Mouse (Mus musculus) MEL (cell line): ENCODE data around the gene Llgl2. TPM values are rescaled to one million over a fixed set of nuclear protein-coding genes. Genes with fewer than 3 reads are reported as not detected.

Experiments used
- DNase-seq: peaks from one replicate; pipeline ENCODE4 v3.0.0; 2011; ENCODE audit warnings: low read depth, low spot score
- H3K27ac ChIP-seq: 2 replicates; pipeline ENCODE4 v1.5.1; 2012; ENCODE audit warnings: low read depth, mild to moderate bottlenecking, control low read depth, low read length, moderate library complexity; ENCODE audit not compliant: control insufficient read depth
- H3K27me3 ChIP-seq, 2 experiments: fragments of 150-350 bp in 1 of 2; sonication (generic) in 1 of 2; 2 replicates each; pipeline ENCODE4 v1.6.1; 2012; ENCODE audit warnings: low read length in 2 of 2, mild to moderate bottlenecking in 2 of 2, improper control_type of control experiment in 1 of 2, moderate library complexity in 1 of 2; ENCODE audit not compliant: insufficient read depth in 2 of 2, control insufficient read depth in 1 of 2
- H3K36me3 ChIP-seq, 2 experiments: 2 replicates each; pipeline ENCODE4 v1.6.1; 2012 to 2014; ENCODE audit warnings: low read length in 2 of 2, improper control_type of control experiment in 1 of 2, inconsistent platforms in 1 of 2, mild to moderate bottlenecking in 1 of 2; ENCODE audit not compliant: insufficient read depth in 2 of 2, control insufficient read depth in 1 of 2
- H3K4me1 ChIP-seq, 2 experiments: fragments of 150-350 bp in 1 of 2; sonication (generic) in 1 of 2; 2 replicates each; pipeline ENCODE4 v1.6.1; 2012; ENCODE audit warnings: low read length in 2 of 2, improper control_type of control experiment in 1 of 2, mild to moderate bottlenecking in 1 of 2; ENCODE audit not compliant: insufficient read depth in 2 of 2, control insufficient read depth in 1 of 2
- H3K4me3 ChIP-seq, 2 experiments: fragments of 150-350 bp in 1 of 2; sonication (generic) in 1 of 2; 2 replicates each; pipeline ENCODE4 v1.5.1; 2012; ENCODE audit warnings: low read depth in 2 of 2, low read length in 2 of 2, mild to moderate bottlenecking in 2 of 2, moderate library complexity in 2 of 2, control low read depth in 1 of 2, improper control_type of control experiment in 1 of 2; ENCODE audit not compliant: control insufficient read depth in 1 of 2, insufficient read depth in 1 of 2
- H3K79me2 ChIP-seq: 2 replicates; pipeline ENCODE4 v1.6.1; 2012; ENCODE audit warnings: mild to moderate bottlenecking, low read length, moderate library complexity; ENCODE audit not compliant: control insufficient read depth, poor library complexity, insufficient read depth
- H3K9ac ChIP-seq: 2 replicates; pipeline ENCODE4 v1.6.1; 2012; ENCODE audit warnings: low read depth, mild to moderate bottlenecking, control low read depth, low read length, moderate library complexity; ENCODE audit not compliant: control insufficient read depth, poor library complexity, severe bottlenecking
- H3K9me3 ChIP-seq: fragments of 150-350 bp; sonication (generic); replicated peaks from 2 replicates; pipeline ENCODE4 v1.6.1; 2012; ENCODE audit warnings: mild to moderate bottlenecking, low read length, improper control_type of control experiment, moderate library complexity; ENCODE audit not compliant: insufficient read depth
- CTCF ChIP-seq, 3 experiments: IDR thresholded peaks in 2 of 3; conservative IDR thresholded peaks in 1 of 3; 2 replicates each; pipeline ENCODE4 v1.5.1; 2011 to 2012; ENCODE audit warnings: low read length in 3 of 3, low read depth in 2 of 3, mild to moderate bottlenecking in 2 of 3, improper control_type of control experiment in 1 of 3, inconsistent platforms in 1 of 3, mixed read lengths in 1 of 3, moderate library complexity in 1 of 3; ENCODE audit not compliant: control insufficient read depth in 1 of 3, insufficient read depth in 1 of 3, poor library complexity in 1 of 3, severe bottlenecking in 1 of 3
- ELF1 ChIP-seq: IDR thresholded peaks from 2 replicates; pipeline ENCODE4 v1.6.1; 2014; ENCODE audit warnings: low read depth, mild to moderate bottlenecking, inconsistent platforms, low read length, improper control_type of control experiment, moderate library complexity
- ETS1 ChIP-seq: IDR thresholded peaks from 2 replicates; pipeline ENCODE4 v1.6.1; 2012; ENCODE audit warnings: low read depth, mild to moderate bottlenecking, inconsistent platforms, low read length, improper control_type of control experiment, moderate library complexity
- HCFC1 ChIP-seq: IDR thresholded peaks from 2 replicates; pipeline ENCODE4 v1.6.1; 2012; ENCODE audit warnings: low read depth, mild to moderate bottlenecking, inconsistent platforms, low read length, improper control_type of control experiment, moderate library complexity
- JUND ChIP-seq: IDR thresholded peaks from 2 replicates; pipeline ENCODE4 v1.6.1; 2011; ENCODE audit warnings: low read depth, mild to moderate bottlenecking, improper control_type of control experiment, low read length
- MAFK ChIP-seq: IDR thresholded peaks from 2 replicates; pipeline ENCODE4 v1.6.1; 2011; ENCODE audit warnings: low read depth, mild to moderate bottlenecking, low read length, improper control_type of control experiment, borderline replicate concordance
- MAX ChIP-seq: IDR thresholded peaks from 2 replicates; pipeline ENCODE4 v1.6.1; 2011; ENCODE audit warnings: low read length, improper control_type of control experiment
- MYB ChIP-seq: IDR thresholded peaks from 2 replicates; pipeline ENCODE4 v1.6.1; 2011; ENCODE audit warnings: mild to moderate bottlenecking, low read depth, low read length, improper control_type of control experiment
- MYC ChIP-seq: IDR thresholded peaks from 2 replicates; pipeline ENCODE4 v1.6.1; 2011; ENCODE audit warnings: low read depth, mild to moderate bottlenecking, low read length, improper control_type of control experiment, moderate library complexity
- POLR2A ChIP-seq, 2 experiments: IDR thresholded peaks; 2 replicates each; pipeline ENCODE4 v1.6.1; 2011 to 2012; ENCODE audit warnings: low read length in 2 of 2, mild to moderate bottlenecking in 2 of 2, control low read depth in 1 of 2, improper control_type of control experiment in 1 of 2, low read depth in 1 of 2, moderate library complexity in 1 of 2; ENCODE audit not compliant: control insufficient read depth in 1 of 2, insufficient read depth in 1 of 2, poor library complexity in 1 of 2
- RAD21 ChIP-seq: IDR thresholded peaks from 2 replicates; pipeline ENCODE4 v1.6.1; 2011; ENCODE audit warnings: mild to moderate bottlenecking, low read depth, low read length, improper control_type of control experiment
- SIN3A ChIP-seq: IDR thresholded peaks from 2 replicates; pipeline ENCODE4 v1.6.1; 2012; ENCODE audit warnings: low read length, improper control_type of control experiment, inconsistent platforms
- TCF12 ChIP-seq: IDR thresholded peaks from 2 replicates; pipeline ENCODE4 v1.6.1; 2014; ENCODE audit warnings: low read depth, mild to moderate bottlenecking, inconsistent platforms, low read length, improper control_type of control experiment, moderate library complexity
- UBTF ChIP-seq: IDR thresholded peaks from 2 replicates; pipeline ENCODE4 v1.6.1; 2012; ENCODE audit warnings: low read depth, mild to moderate bottlenecking, inconsistent platforms, low read length, improper control_type of control experiment, moderate library complexity, borderline replicate concordance; ENCODE audit not compliant: insufficient read depth
- USF2 ChIP-seq, 2 experiments: IDR thresholded peaks; 2 replicates each; pipeline ENCODE4 v1.6.1; 2011 to 2012; ENCODE audit warnings: improper control_type of control experiment in 2 of 2, low read length in 2 of 2, borderline replicate concordance in 1 of 2, inconsistent platforms in 1 of 2, low read depth in 1 of 2, mild to moderate bottlenecking in 1 of 2; ENCODE audit not compliant: insufficient read depth in 1 of 2
- ZC3H11A ChIP-seq: IDR thresholded peaks from 2 replicates; pipeline ENCODE4 v1.6.1; 2012; ENCODE audit warnings: low read depth, mild to moderate bottlenecking, inconsistent platforms, low read length, improper control_type of control experiment
- ZKSCAN1 ChIP-seq: IDR thresholded peaks from 2 replicates; pipeline ENCODE4 v1.6.1; 2012; ENCODE audit warnings: low read depth, mild to moderate bottlenecking, inconsistent platforms, low read length, improper control_type of control experiment, moderate library complexity
- ZNF384 ChIP-seq: IDR thresholded peaks from 2 replicates; pipeline ENCODE4 v1.6.1; 2012; ENCODE audit warnings: low read depth, mild to moderate bottlenecking, inconsistent platforms, low read length, improper control_type of control experiment
- polyA plus RNA-seq, 2 experiments: library from polyadenylated mRNA; stranded (reverse) in 1 of 2; unstranded in 1 of 2; fragments of >175 nt in 1 of 2; fragments of >200 nt in 1 of 2; gene quantifications; 2 replicates each; pipeline versions ENCODE4 v1.2.1 to v1.2.4; 2012; ENCODE audit warnings: low replicate concordance in 2 of 2, low read depth in 1 of 2; ENCODE audit not compliant: insufficient read length in 2 of 2, insufficient read depth in 1 of 2, missing spikeins in 1 of 2
- total RNA-seq: library from RNA; depleted of rRNA; stranded (reverse); fragments of 300-350 nt; gene quantifications from 2 replicates; pipeline ENCODE4 v1.2.3, GENCODE M21; 2012

The Llgl2 gene
- total and polyA plus RNA-seq, 3 experiments = 15.9 to 22.6 TPM; not detected in 1

DNA sequence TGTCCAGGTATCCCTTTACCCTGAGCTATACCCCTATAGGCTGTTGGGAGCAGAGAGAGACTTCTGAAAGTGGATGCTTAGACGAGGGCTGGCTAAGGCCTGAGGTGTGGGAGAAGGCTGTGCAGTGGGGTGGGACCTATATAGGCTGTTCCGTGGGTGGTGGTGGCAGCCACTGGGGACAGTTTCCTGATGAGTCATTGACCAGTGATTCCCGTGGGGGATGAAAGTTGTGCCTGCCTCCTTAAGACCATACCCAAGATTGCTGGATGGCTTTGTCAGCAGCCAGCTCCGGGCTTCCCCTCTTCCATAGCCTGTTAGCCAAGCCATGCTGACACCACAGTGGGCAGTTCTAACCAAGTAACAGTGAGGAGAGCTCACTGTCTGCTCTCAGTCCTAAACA lies 2.8 kb upstream of the Llgl2 start:
- Histone ChIP-seq H3K4me3 (no peak overlapping the region), H3K9me3 (no peaks in the 10 kb centered on the region), H3K79me2 (peaks cover 10% of the 10 kb centered on the region)
- TF ChIP-seq ELF1 = no peak
- TF ChIP-seq MYB = no peak
- TF ChIP-seq, all 39 proteins: peak for 0
- Histone ChIP-seq H3K27ac (no peak overlapping the region), H3K36me3 (peaks cover 0 to 5% of the 10 kb centered on the region in 2 experiments; a peak in 2 of 4 replicates), H3K9ac (no peak overlapping the region), H3K4me1 (peaks cover 0 to 12% of the 10 kb centered on the region in 2 experiments; a peak in 3 of 4 replicates), H3K27me3 (no peaks in the 10 kb centered on the region)
- DNase-seq = no peak

- H3K9me3 ChIP-seq = no peaks in the 10 kb centered on the region
- peak overlapping the region; percentile 80 to 96 for H3K4me3 ChIP-seq
- TF ChIP-seq ETS1 = no peak
- TF ChIP-seq MAX = no peak
- TF ChIP-seq ZC3H11A = no peak
- TF ChIP-seq USF2 (IDR thresholded peaks at IDR 0.05; ENCODE audit: borderline replicate concordance in 1 of 2, insufficient read depth in 1 of 2, low read depth in 1 of 2, low read length in 2 of 2) = no peak
- no peak for TF ChIP-seq ZNF384
- TF ChIP-seq MYC = no peak
- TF ChIP-seq HCFC1 = no peak
- TF ChIP-seq ELF1 = no peak
- TF ChIP-seq RAD21 = no peak
- H3K27me3 ChIP-seq = no peaks in the 10 kb centered on the region
- H3K36me3 ChIP-seq = peaks cover 0 to 4% of the 10 kb centered on the region in 2 experiments; a peak in 1 of 4 replicates
- H3K9ac ChIP-seq = peak overlapping the region; percentile 82
- DNase-seq = no peak
- no peak overlapping the region for H3K27ac ChIP-seq
- H3K79me2 ChIP-seq = peaks cover 9% of the 10 kb centered on the region
- peaks cover 0 to 14% of the 10 kb centered on the region in 2 experiments; a peak in 3 of 4 replicates for H3K4me1 ChIP-seq
Observed at GRCm38 (mm10) chr11:115824813-115825212, 964 bp downstream of the Llgl2 start.

DNA sequence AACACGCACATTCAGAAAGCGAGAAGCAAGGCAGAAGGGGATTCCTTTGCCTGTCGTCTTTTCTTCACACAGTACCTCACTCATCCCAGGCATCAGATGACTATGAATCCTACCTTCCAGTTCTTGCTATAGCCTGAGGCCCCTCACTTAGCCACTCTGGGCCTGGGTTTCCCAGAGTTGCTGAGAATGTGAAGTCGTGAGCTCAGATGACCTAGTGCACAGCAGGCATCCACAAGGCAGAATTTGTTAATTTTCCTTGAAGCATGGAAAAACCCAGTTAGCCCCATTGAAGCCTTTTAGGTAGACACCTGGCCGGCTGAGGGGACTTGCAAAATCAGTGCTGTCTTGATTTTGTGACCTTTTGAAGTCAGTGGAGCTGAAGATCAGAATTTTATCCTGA lies 2.6 kb downstream of the Llgl2 start:
- no peaks in the 10 kb centered on the region for H3K9me3 ChIP-seq
- no peak overlapping the region for H3K4me3 ChIP-seq
- peaks cover 0 to 16% of the 10 kb centered on the region in 2 experiments for H3K4me1 ChIP-seq
- no peak overlapping the region for H3K9ac ChIP-seq
- H3K27me3 ChIP-seq = no peaks in the 10 kb centered on the region
- no peak for DNase-seq
- H3K79me2 ChIP-seq = peaks cover 9% of the 10 kb centered on the region
- no peak overlapping the region for H3K27ac ChIP-seq
- H3K36me3 ChIP-seq = peaks cover 0 to 8% of the 10 kb centered on the region in 2 experiments; a peak in 2 of 4 replicates
- TF ChIP-seq ZKSCAN1 (no peak), MAFK (no peak), ZNF384 (no peak), POLR2A (IDR thresholded peaks at IDR 0.05; ENCODE audit: control insufficient read depth in 1 of 2, insufficient read depth in 1 of 2, low read depth in 1 of 2, low read length in 2 of 2, poor library complexity in 1 of 2) (no peak), USF2 (IDR thresholded peaks at IDR 0.05; ENCODE audit: borderline replicate concordance in 1 of 2, insufficient read depth in 1 of 2, low read depth in 1 of 2, low read length in 2 of 2) (no peak), SIN3A (no peak), UBTF (no peak), CTCF (IDR thresholded peaks at IDR 0.05 in 2 of 3, conservative IDR thresholded peaks at IDR 0.05 in 1 of 3; ENCODE audit: control insufficient read depth in 1 of 3, insufficient read depth in 1 of 3, low read depth in 2 of 3, low read length in 3 of 3, poor library complexity in 1 of 3, severe bottlenecking in 1 of 3) (no peak), JUND (no peak), TCF12 (no peak)
